In the genomic region with DNA sequence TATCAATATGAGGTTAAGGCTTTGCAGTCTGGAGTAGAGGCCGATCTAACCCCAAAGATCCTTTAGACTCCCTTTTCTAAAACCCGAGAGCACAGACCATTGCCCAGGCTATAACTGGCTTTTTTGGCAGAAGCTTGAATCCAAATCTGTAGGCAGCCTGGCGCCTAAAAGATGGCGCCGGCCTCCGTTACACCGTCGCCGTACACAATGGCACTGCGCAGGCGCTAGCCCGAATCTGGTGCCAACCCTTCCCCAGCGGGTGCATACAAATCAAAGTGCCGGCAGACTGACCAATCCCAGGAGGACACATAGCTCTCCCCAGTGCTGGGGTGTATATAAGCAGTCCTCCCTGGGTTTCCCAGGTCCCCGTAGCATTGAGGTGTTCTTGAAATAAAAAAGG, we compare ENCODE assay signal across 25 mouse cellular contexts.
"Had no signal": no experiment of that assay in that cellular context is flagged by ENCODE, and none has a peak within 500 bp of the region (broad histone marks: within the 10 kb centered on the region; RNA-seq: fewer than 3 reads in every experiment).

No protein-coding gene starts in this region.

- H3K4me3 ChIP-seq: gastrocnemius, adult 2 months; heart, embryonic 10.5 days; heart, embryonic 12.5 days; hindbrain, embryonic 10.5 days; hindbrain, embryonic 12.5 days; intestine, embryonic 15.5 days; layer of hippocampus, adult 2 months; left cerebral cortex, adult 2 months; limb, embryonic 13.5 days; limb, embryonic 15.5 days had no signal

- H3K27ac ChIP-seq: gastrocnemius, adult 2 months; heart, embryonic 10.5 days; hindbrain, embryonic 10.5 days; hindbrain, embryonic 12.5 days; hindbrain, embryonic 14.5 days; intestine, embryonic 15.5 days; layer of hippocampus, adult 2 months; left cerebral cortex, adult 2 months; limb, embryonic 13.5 days; limb, embryonic 15.5 days had no signal

- H3K4me1 ChIP-seq: heart, embryonic 10.5 days; heart, embryonic 12.5 days; hindbrain, embryonic 10.5 days; hindbrain, embryonic 12.5 days; intestine, embryonic 15.5 days; limb, embryonic 13.5 days; limb, embryonic 15.5 days had no signal

- H3K4me2 ChIP-seq: heart, embryonic 12.5 days; hindbrain, embryonic 12.5 days; hindbrain, embryonic 14.5 days; intestine, embryonic 15.5 days; limb, embryonic 13.5 days; limb, embryonic 15.5 days had no signal

- H3K9me3 ChIP-seq: heart, embryonic 10.5 days; heart, embryonic 12.5 days; hindbrain, embryonic 10.5 days; hindbrain, embryonic 12.5 days; intestine, embryonic 15.5 days; limb, embryonic 13.5 days; limb, embryonic 15.5 days had no signal

- ATAC-seq: hindbrain, embryonic 16.5 days; inflammation-experienced regulatory T-cells, adult 6 months; intestine, embryonic 15.5 days; intestine, postnatal 0 days had no signal

- H3K9ac ChIP-seq: heart, embryonic 12.5 days; hindbrain, embryonic 12.5 days; hindbrain, embryonic 14.5 days; intestine, embryonic 15.5 days; limb, embryonic 13.5 days; limb, embryonic 15.5 days had no signal

- H3K36me3 ChIP-seq: heart, embryonic 10.5 days; heart, embryonic 12.5 days; hindbrain, embryonic 10.5 days; hindbrain, embryonic 12.5 days; intestine, embryonic 15.5 days; limb, embryonic 13.5 days; limb, embryonic 15.5 days had no signal

- DNase-seq: gastrocnemius, adult 2 months; gastrocnemius, postnatal 10 days; gastrocnemius, postnatal 25 days; heart, adult 18-20 months; heart, postnatal 10 days; heart, postnatal 4 days; kidney, adult 18-20 months; kidney, adult 8-10 months; kidney, postnatal 10 days; kidney, postnatal 25 days; kidney, postnatal 4 days; left cerebral cortex, postnatal 4 days had no signal

- H3K27me3 ChIP-seq: heart, embryonic 12.5 days; hindbrain, embryonic 12.5 days; intestine, embryonic 15.5 days; limb, embryonic 13.5 days; limb, embryonic 15.5 days had no signal
